Mouse (Mus musculus) heart, embryonic 16.5 days (tissue): ENCODE measurements around the gene Dact2. TPM values are rescaled to one million over a fixed set of nuclear protein-coding genes. Genes with fewer than 3 reads are reported as not detected.
A peak's percentile ranks its signal among the peaks of the same experiment; 100 is the strongest.

ENCODE experiments used
- ATAC-seq: fragments of 200-750 bp; cut with Nextera tagmentation; replicated peaks from 2 replicates; pipeline ENCODE4 v1.8.0; 2017; ENCODE audit warnings: moderate number of reproducible peaks; ENCODE audit not compliant: insufficient read depth, low FRiP score; ENCODE audit errors: extremely low read depth
- H3K27ac ChIP-seq: fragments of 300-500 bp; sonication (generic); 2 replicates; pipeline ENCODE4 v1.5.1; 2014; ENCODE audit warnings: mild to moderate bottlenecking, low read length, control low read depth, moderate library complexity
- H3K27me3 ChIP-seq: fragments of 300-500 bp; sonication (generic); 2 replicates; pipeline ENCODE4 v1.6.1; 2014; ENCODE audit warnings: low read length, mixed read lengths; ENCODE audit not compliant: control insufficient read depth, insufficient read depth
- H3K36me3 ChIP-seq: fragments of 300-500 bp; sonication (generic); 2 replicates; pipeline ENCODE4 v1.6.1; 2014; ENCODE audit not compliant: control insufficient read depth, insufficient read depth
- H3K4me1 ChIP-seq: fragments of 300-500 bp; sonication (generic); 2 replicates; pipeline ENCODE4 v1.6.1; 2014; ENCODE audit warnings: low read length, mixed read lengths; ENCODE audit not compliant: control insufficient read depth, insufficient read depth
- H3K4me2 ChIP-seq: fragments of 300-500 bp; sonication (generic); 2 replicates; pipeline ENCODE4 v1.6.1; 2014; ENCODE audit warnings: low read depth, mild to moderate bottlenecking, control low read depth, low read length
- H3K4me3 ChIP-seq: fragments of 300-500 bp; sonication (generic); 2 replicates; pipeline ENCODE4 v1.5.1; 2014; ENCODE audit warnings: mild to moderate bottlenecking, control low read depth, low read length
- H3K9ac ChIP-seq: fragments of 300-500 bp; sonication (generic); 2 replicates; pipeline ENCODE4 v1.6.1; 2014; ENCODE audit warnings: low read length, control low read depth
- H3K9me3 ChIP-seq: fragments of 300-500 bp; sonication (generic); replicated peaks from 2 replicates; pipeline ENCODE4 v1.6.1; 2016; ENCODE audit warnings: low read length; ENCODE audit not compliant: control insufficient read depth
- WGBS: fragments of 180-500 bp; shearing (Covaris S2); extraction: QIAGEN DNeasy Blood & Tissue Kit; methylation state at CpG from one replicate; pipeline ENCODE4 v1.1.7; 2014; 5-methylcytosine and 5-hydroxymethylcytosine counted together
- polyA plus RNA-seq: library from polyadenylated mRNA; unstranded; fragments of >200 nt; fragmentation: Nextera tagmentation; extraction: Ambion mirVana; gene quantifications from 2 replicates; pipeline ENCODE4 v1.2.1, GENCODE M21; 2015

The Dact2 gene
- polyA plus RNA-seq, 1 experiment from 2014 or later, result 4.6 TPM

- no peak overlapping the region for H3K9ac ChIP-seq
- no peak for ATAC-seq
- no peaks in the 10 kb centered on the region for H3K36me3 ChIP-seq
- no peak overlapping the region for H3K4me3 ChIP-seq
- no peaks in the 10 kb centered on the region for H3K9me3 ChIP-seq
- WGBS, result 80% methylated on average over 3 of the region's 3 CpGs
- peaks cover 19% of the 10 kb centered on the region for H3K4me1 ChIP-seq
- peaks cover 7% of the 10 kb centered on the region for H3K27me3 ChIP-seq
- H3K4me2 ChIP-seq, result no peak overlapping the region
- no peak overlapping the region for H3K27ac ChIP-seq
Measured at GRCm38 (mm10) chr17:14174401-14174800, 29.7 kb downstream of the Dact2 start.

GRCm38 (mm10) chr17:14173459-14173858, 30.6 kb downstream of the Dact2 start:
- ATAC-seq, result peak; percentile 84
- WGBS, result 14% methylated on average over 1 of the region's 1 CpGs
- no peak overlapping the region; the same call in 1 of the 2 replicates for H3K27ac ChIP-seq

GRCm38 (mm10) chr17:14172731-14173130, 31.4 kb downstream of the Dact2 start:
- Histone ChIP-seq H3K36me3 (no peaks in the 10 kb centered on the region), H3K9me3 (no peaks in the 10 kb centered on the region), H3K27me3 (peaks cover 9% of the 10 kb centered on the region), H3K4me2 (no peak overlapping the region), H3K27ac (no peak overlapping the region), H3K4me3 (no peak overlapping the region), H3K4me1 (peaks cover 19% of the 10 kb centered on the region), H3K9ac (no peak overlapping the region)
- ATAC-seq, result 0 out of 2 replicates have a peak, but pooled peaks have one; percentile 38

More at GRCm38 (mm10) chr17:14173459-14173858, 30.6 kb downstream of the Dact2 start:
- Histone ChIP-seq H3K4me3 (no peak overlapping the region), H3K9ac (no peak overlapping the region), H3K27me3 (peaks cover 10% of the 10 kb centered on the region), H3K4me2 (no peak overlapping the region), H3K4me1 (peaks cover 19% of the 10 kb centered on the region), H3K36me3 (no peaks in the 10 kb centered on the region), H3K9me3 (no peaks in the 10 kb centered on the region)

GRCm38 (mm10) chr17:14172184-14172583, 31.9 kb downstream of the Dact2 start:
- 42% methylated on average over 3 of the region's 3 CpGs for WGBS
- Histone ChIP-seq H3K36me3 (no peaks in the 10 kb centered on the region), H3K4me3 (no peak overlapping the region), H3K4me1 (peaks cover 19% of the 10 kb centered on the region), H3K4me2 (no peak overlapping the region), H3K27me3 (peaks cover 8% of the 10 kb centered on the region), H3K9me3 (no peaks in the 10 kb centered on the region), H3K27ac (no peak overlapping the region), H3K9ac (no peak overlapping the region)
- no peak for ATAC-seq

GRCm38 (mm10) chr17:14170961-14171479, 33.1 kb downstream of the Dact2 start:
- H3K9ac ChIP-seq, result no peak overlapping the region
- H3K4me1 ChIP-seq, result peaks cover 19% of the 10 kb centered on the region
- no peaks in the 10 kb centered on the region for H3K36me3 ChIP-seq
- no peak overlapping the region for H3K4me3 ChIP-seq
- no peak overlapping the region for H3K4me2 ChIP-seq
- 70% methylated on average over 5 of the region's 5 CpGs for WGBS
- H3K9me3 ChIP-seq, result no peaks in the 10 kb centered on the region
- no peak overlapping the region for H3K27ac ChIP-seq
- no peak for ATAC-seq
- peaks cover 13% of the 10 kb centered on the region for H3K27me3 ChIP-seq

GRCm38 (mm10) chr17:14169431-14169830, 34.7 kb downstream of the Dact2 start:
- no peak overlapping the region for H3K4me3 ChIP-seq
- peaks cover 13% of the 10 kb centered on the region for H3K27me3 ChIP-seq
- H3K9ac ChIP-seq, result no peak overlapping the region
- no peaks in the 10 kb centered on the region for H3K36me3 ChIP-seq
- H3K4me2 ChIP-seq, result no peak overlapping the region
- ATAC-seq, result no peak
- H3K4me1 ChIP-seq, result peaks cover 28% of the 10 kb centered on the region
- WGBS, result 60% methylated on average over 11 of the region's 11 CpGs
- H3K9me3 ChIP-seq, result no peaks in the 10 kb centered on the region
- no peak overlapping the region for H3K27ac ChIP-seq

GRCm38 (mm10) chr17:14167594-14167993, 36.5 kb downstream of the Dact2 start:
- peaks cover 18% of the 10 kb centered on the region for H3K4me1 ChIP-seq
- H3K4me2 ChIP-seq, result no peak overlapping the region
- no peak overlapping the region for H3K27ac ChIP-seq
- H3K4me3 ChIP-seq, result no peak overlapping the region
- no peak overlapping the region for H3K9ac ChIP-seq
- 58% methylated on average over 5 of the region's 5 CpGs for WGBS
- peaks cover 13% of the 10 kb centered on the region for H3K27me3 ChIP-seq
- H3K36me3 ChIP-seq, result no peaks in the 10 kb centered on the region
- no peaks in the 10 kb centered on the region for H3K9me3 ChIP-seq
- ATAC-seq, result no peak

- no peak for ATAC-seq
- WGBS, result 57% methylated on average over 6 of the region's 6 CpGs
- Histone ChIP-seq H3K36me3 (no peaks in the 10 kb centered on the region), H3K9me3 (no peaks in the 10 kb centered on the region), H3K9ac (no peak overlapping the region), H3K27me3 (peaks cover 13% of the 10 kb centered on the region), H3K4me1 (peaks cover 12% of the 10 kb centered on the region), H3K27ac (no peak overlapping the region), H3K4me3 (no peak overlapping the region), H3K4me2 (no peak overlapping the region)
Measured at GRCm38 (mm10) chr17:14166746-14167432, 37.2 kb downstream of the Dact2 start.

GRCm38 (mm10) chr17:14165934-14166610, 38.0 kb downstream of the Dact2 start:
- Histone ChIP-seq H3K9ac (no peak overlapping the region), H3K27me3 (peaks cover 13% of the 10 kb centered on the region), H3K36me3 (no peaks in the 10 kb centered on the region), H3K27ac (no peak overlapping the region), H3K4me2 (peak overlapping the region; percentile 3; the same call in 1 of the 2 replicates), H3K9me3 (no peaks in the 10 kb centered on the region), H3K4me1 (peaks cover 11% of the 10 kb centered on the region), H3K4me3 (no peak overlapping the region)
- no peak for ATAC-seq
- 60% methylated on average over 9 of the region's 9 CpGs for WGBS
